ENCODE assay signal across 8 mouse cellular contexts in the genomic region with DNA sequence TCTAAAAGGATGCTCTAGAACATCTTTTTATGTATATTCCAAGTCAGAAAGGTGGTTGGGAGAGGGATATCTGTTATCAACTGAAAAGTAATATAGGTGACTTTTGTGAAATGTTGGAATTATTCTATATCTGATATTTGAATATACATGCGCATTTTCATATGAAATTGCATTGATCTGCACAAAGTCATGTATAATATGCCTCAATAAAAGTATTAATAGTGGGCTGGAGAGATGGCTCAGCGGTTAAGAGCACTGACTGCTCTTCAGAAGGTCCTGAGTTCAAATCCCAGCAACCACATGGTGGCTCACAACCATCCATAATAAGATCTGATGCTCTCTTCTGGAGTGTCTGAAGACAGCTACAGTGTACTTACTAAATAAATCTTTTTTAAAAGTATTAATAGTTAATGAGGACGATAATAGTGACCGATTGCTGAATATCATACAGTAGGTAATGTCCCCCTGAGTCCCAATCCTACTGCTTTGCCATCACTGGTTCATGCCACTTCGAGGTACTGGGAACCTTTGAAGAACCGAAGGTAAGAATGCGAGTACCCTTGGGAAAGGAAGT. TPM values are rescaled to one million over a fixed set of nuclear protein-coding genes. Genes with fewer than 3 reads are reported as not detected.
DNase-seq lines count a peak whose midpoint lies in the region; ATAC-seq and TF ChIP-seq lines count a peak whose summit lies in the region.

No protein-coding gene starts in this region.

- H3K9me3 ChIP-seq in embryonic facial prominence, embryonic 14.5 days (ENCODE audit: control insufficient read depth, low read length) = no peaks in the 10 kb centered on the region
- no peaks in the 10 kb centered on the region for H3K9me3 ChIP-seq in intestine, embryonic 16.5 days (ENCODE audit: control insufficient read depth, low read length)
- no peaks in the 10 kb centered on the region for H3K9me3 ChIP-seq in neural tube, embryonic 13.5 days

- DNase-seq in lung, adult 2 months = no peak
- no peak for DNase-seq in lung, adult 18-20 months
- no peak for DNase-seq in embryonic facial prominence, embryonic 14.5 days (ENCODE audit: low spot score)
- no peak for DNase-seq in layer of hippocampus, adult 18-20 months (ENCODE audit: low spot score in 2 of 2)
- DNase-seq in embryo, embryonic 10.5 days (ENCODE audit: low spot score) = no peak
- DNase-seq in adrenal gland, postnatal 4 days (ENCODE audit: low spot score in 2 of 2) = no peak

- WGBS in lung, adult 2 months = 17% methylated on average over 7 of the region's 7 CpGs
- 19% methylated on average over 7 of the region's 7 CpGs for WGBS in embryonic facial prominence, embryonic 14.5 days
- WGBS in intestine, embryonic 16.5 days = 17% methylated on average over 7 of the region's 7 CpGs
- 18% methylated on average over 7 of the region's 7 CpGs for WGBS in neural tube, embryonic 13.5 days

- H3K27ac ChIP-seq in embryonic facial prominence, embryonic 14.5 days (replicated peaks; ENCODE audit: low read depth, low read length) = peak overlapping the region; percentile 76
- peak overlapping the region; percentile 93 for H3K27ac ChIP-seq in intestine, embryonic 16.5 days (ENCODE audit: low read length)
- H3K27ac ChIP-seq in neural tube, embryonic 13.5 days (replicated peaks) = peak overlapping the region; percentile 91

- no peaks in the 10 kb centered on the region for H3K27me3 ChIP-seq in embryonic facial prominence, embryonic 14.5 days (replicated peaks; ENCODE audit: control insufficient read depth, insufficient read depth, low read length)
- H3K27me3 ChIP-seq in intestine, embryonic 16.5 days (replicated peaks; ENCODE audit: control insufficient read depth, insufficient read depth, low read length) = no peaks in the 10 kb centered on the region
- no peaks in the 10 kb centered on the region for H3K27me3 ChIP-seq in neural tube, embryonic 13.5 days

- peak overlapping the region; percentile 86 for H3K9ac ChIP-seq in embryonic facial prominence, embryonic 14.5 days (ENCODE audit: low read depth, low read length)
- H3K9ac ChIP-seq in intestine, embryonic 16.5 days (ENCODE audit: low read depth, low read length) = peak overlapping the region; percentile 77
- H3K9ac ChIP-seq in neural tube, embryonic 13.5 days = peak overlapping the region; percentile 73

- ATAC-seq in embryonic facial prominence, embryonic 14.5 days (ENCODE audit: low read depth) = no peak
- no peak for ATAC-seq in intestine, embryonic 16.5 days
- ATAC-seq in neural tube, embryonic 13.5 days (ENCODE audit: low read depth) = no peak

- H3K4me3 ChIP-seq in lung, adult 2 months (replicated peaks; ENCODE audit: extremely low read depth, low read depth, low read length) = peak overlapping the region; percentile 62
- H3K4me3 ChIP-seq in embryonic facial prominence, embryonic 14.5 days (ENCODE audit: low read depth, low read length) = peak overlapping the region; percentile 89
- peak overlapping the region; percentile 93 for H3K4me3 ChIP-seq in intestine, embryonic 16.5 days (ENCODE audit: low read length)
- H3K4me3 ChIP-seq in neural tube, embryonic 13.5 days = peak overlapping the region; percentile 91

- TF ChIP-seq CTCF in lung, adult 2 months (IDR thresholded peaks at IDR 0.05; ENCODE audit: insufficient read depth, low read length) = no peak

- peaks cover 17% of the 10 kb centered on the region for H3K4me1 ChIP-seq in lung, adult 2 months (ENCODE audit: control insufficient read depth, insufficient read depth, low read length)
- peaks cover 14% of the 10 kb centered on the region for H3K4me1 ChIP-seq in embryonic facial prominence, embryonic 14.5 days (ENCODE audit: control insufficient read depth, insufficient read depth, low read length)
- H3K4me1 ChIP-seq in intestine, embryonic 16.5 days (ENCODE audit: control insufficient read depth, insufficient read depth, low read length) = peaks cover 31% of the 10 kb centered on the region
- H3K4me1 ChIP-seq in neural tube, embryonic 13.5 days (replicated peaks) = peaks cover 42% of the 10 kb centered on the region

- no peak for TF ChIP-seq POLR2A in lung, adult 2 months (IDR thresholded peaks at IDR 0.05; ENCODE audit: borderline replicate concordance, extremely low read depth, low read depth, low read length)

- peaks cover 6% of the 10 kb centered on the region; the same call in 1 of the 2 replicates for H3K36me3 ChIP-seq in embryonic facial prominence, embryonic 14.5 days (ENCODE audit: control insufficient read depth, insufficient read depth, low read length)
- H3K36me3 ChIP-seq in intestine, embryonic 16.5 days (ENCODE audit: control insufficient read depth, insufficient read depth, low read length) = peaks cover 5% of the 10 kb centered on the region; the same call in 1 of the 2 replicates
- H3K36me3 ChIP-seq in neural tube, embryonic 13.5 days = peaks cover 16% of the 10 kb centered on the region

- H3K4me2 ChIP-seq in embryonic facial prominence, embryonic 14.5 days (ENCODE audit: low read depth, low read length) = peak overlapping the region; percentile 96
- peak overlapping the region; percentile 73 for H3K4me2 ChIP-seq in intestine, embryonic 16.5 days (ENCODE audit: low read depth, low read length)
- peak overlapping the region; percentile 100 for H3K4me2 ChIP-seq in neural tube, embryonic 13.5 days

RNA-seq across cellular contexts. Expression of gene E4f1, which starts 0.7 kb away (rescaled TPM):
- polyA plus RNA-seq in lung, adult 2 months (2012; rRNA removed) = 85.9 and 90.1 TPM in 2 replicates
- 13.3 and 18.6 TPM in 2 replicates for polyA plus RNA-seq in embryonic facial prominence, embryonic 14.5 days (2014; fragmentation: Nextera tagmentation; extraction: Ambion mirVana)
- 26.1 and 27.1 TPM in 2 replicates for polyA plus RNA-seq in intestine, embryonic 16.5 days (2015; fragmentation: Nextera tagmentation; extraction: Ambion mirVana)
- 39.7 and 41.6 TPM in 2 replicates for polyA plus RNA-seq in neural tube, embryonic 13.5 days (2015; fragmentation: Nextera tagmentation; extraction: Ambion mirVana)
- 10 to 100 TPM; 32.3 to 37.9 TPM for total RNA-seq in layer of hippocampus, adult 18-20 months (2021)
- 10 to 100 TPM; 31.8 to 35.1 TPM for total RNA-seq in adrenal gland, postnatal 4 days (2021)

RNA-seq across cellular contexts. Expression of gene Pgp, which starts 0.8 kb away (rescaled TPM):
- polyA plus RNA-seq in lung, adult 2 months (2012; rRNA removed) = 39.5 and 46.2 TPM in 2 replicates
- polyA plus RNA-seq in embryonic facial prominence, embryonic 14.5 days (2014; fragmentation: Nextera tagmentation; extraction: Ambion mirVana) = 57.7 and 58.5 TPM in 2 replicates
- polyA plus RNA-seq in intestine, embryonic 16.5 days (2015; fragmentation: Nextera tagmentation; extraction: Ambion mirVana) = 83.8 and 87.1 TPM in 2 replicates
- 54.9 and 57.4 TPM in 2 replicates for polyA plus RNA-seq in neural tube, embryonic 13.5 days (2015; fragmentation: Nextera tagmentation; extraction: Ambion mirVana)
- 10 to 100 TPM; 61.6 to 64.6 TPM for total RNA-seq in layer of hippocampus, adult 18-20 months (2021)
- total RNA-seq in adrenal gland, postnatal 4 days (2021) = 10 to 100 TPM; 44.6 to 46.4 TPM

RNA-seq across cellular contexts. Expression of gene Bricd5, which starts 4.3 kb away (rescaled TPM):
- 0.15 and 0.43 TPM in 2 replicates for polyA plus RNA-seq in lung, adult 2 months (2012; rRNA removed)
- 1.5 and 2.0 TPM in 2 replicates for polyA plus RNA-seq in embryonic facial prominence, embryonic 14.5 days (2014; fragmentation: Nextera tagmentation; extraction: Ambion mirVana)
- 0.34 and 0.40 TPM in 2 replicates for polyA plus RNA-seq in intestine, embryonic 16.5 days (2015; fragmentation: Nextera tagmentation; extraction: Ambion mirVana)
- not detected in 2 replicates for polyA plus RNA-seq in neural tube, embryonic 13.5 days (2015; fragmentation: Nextera tagmentation; extraction: Ambion mirVana)
- total RNA-seq in layer of hippocampus, adult 18-20 months (2021) = 1 to 10 TPM; 2.0 to 2.8 TPM
- total RNA-seq in adrenal gland, postnatal 4 days (2021) = under 1 TPM; 0.50 to 0.93 TPM

RNA-seq across cellular contexts. Expression of gene Mlst8, which starts 9.5 kb away (rescaled TPM):
- polyA plus RNA-seq in lung, adult 2 months (2012; rRNA removed) = 27.5 and 43.2 TPM in 2 replicates
- 21.7 and 23.7 TPM in 2 replicates for polyA plus RNA-seq in embryonic facial prominence, embryonic 14.5 days (2014; fragmentation: Nextera tagmentation; extraction: Ambion mirVana)
- 25.1 and 26.0 TPM in 2 replicates for polyA plus RNA-seq in intestine, embryonic 16.5 days (2015; fragmentation: Nextera tagmentation; extraction: Ambion mirVana)
- polyA plus RNA-seq in neural tube, embryonic 13.5 days (2015; fragmentation: Nextera tagmentation; extraction: Ambion mirVana) = 35.7 and 36.2 TPM in 2 replicates
- total RNA-seq in layer of hippocampus, adult 18-20 months (2021) = 10 to 100 TPM; 42.5 to 42.9 TPM
- 10 to 100 TPM; 28.0 to 30.0 TPM for total RNA-seq in adrenal gland, postnatal 4 days (2021)

RNA-seq across cellular contexts. Expression of gene Caskin1, which starts 19.0 kb away (rescaled TPM):
- 1.7 and 2.1 TPM in 2 replicates for polyA plus RNA-seq in lung, adult 2 months (2012; rRNA removed)
- polyA plus RNA-seq in embryonic facial prominence, embryonic 14.5 days (2014; fragmentation: Nextera tagmentation; extraction: Ambion mirVana) = 2.9 and 3.7 TPM in 2 replicates
- 1.1 and 1.4 TPM in 2 replicates for polyA plus RNA-seq in intestine, embryonic 16.5 days (2015; fragmentation: Nextera tagmentation; extraction: Ambion mirVana)
- polyA plus RNA-seq in neural tube, embryonic 13.5 days (2015; fragmentation: Nextera tagmentation; extraction: Ambion mirVana) = 35.0 and 35.3 TPM in 2 replicates
- total RNA-seq in layer of hippocampus, adult 18-20 months (2021) = 100 to 1,000 TPM; 153 to 157 TPM
- 10 to 100 TPM; 62.4 to 65.2 TPM for total RNA-seq in adrenal gland, postnatal 4 days (2021)
